Mouse (Mus musculus) forebrain, embryonic 13.5 days (tissue): ENCODE results near the gene Fam122a. TPM values are rescaled to one million over a fixed set of nuclear protein-coding genes. Genes with fewer than 3 reads are reported as not detected.

Source experiments
- ATAC-seq: fragments of 200-750 bp; cut with Nextera tagmentation; 2 replicates; pipeline ENCODE4 v1.8.0; 2017
- H3K27ac ChIP-seq: fragments of 300-500 bp; sonication (generic); 2 replicates; pipeline ENCODE4 v1.5.1; 2015; ENCODE audit warnings: inconsistent platforms, mild to moderate bottlenecking, moderate library complexity
- H3K27me3 ChIP-seq: fragments of 300-500 bp; sonication (generic); 2 replicates; pipeline ENCODE4 v1.6.1; 2015; ENCODE audit warnings: mild to moderate bottlenecking, inconsistent platforms
- H3K36me3 ChIP-seq: fragments of 300-500 bp; sonication (generic); 2 replicates; pipeline ENCODE4 v1.6.1; 2015; ENCODE audit warnings: mild to moderate bottlenecking, inconsistent platforms; ENCODE audit not compliant: poor library complexity, severe bottlenecking
- H3K4me1 ChIP-seq: fragments of 300-500 bp; sonication (generic); 2 replicates; pipeline ENCODE4 v1.6.1; 2015; ENCODE audit warnings: inconsistent platforms
- H3K4me2 ChIP-seq: fragments of 300-500 bp; sonication (generic); 2 replicates; pipeline ENCODE4 v1.6.1; 2015; ENCODE audit warnings: inconsistent platforms, mild to moderate bottlenecking, moderate library complexity
- H3K4me3 ChIP-seq: fragments of 300-500 bp; sonication (generic); 2 replicates; pipeline ENCODE4 v1.5.1; 2015; ENCODE audit warnings: mild to moderate bottlenecking, inconsistent platforms
- H3K9ac ChIP-seq: fragments of 300-500 bp; sonication (generic); 2 replicates; pipeline ENCODE4 v1.6.1; 2015; ENCODE audit warnings: mild to moderate bottlenecking, inconsistent platforms
- H3K9me3 ChIP-seq: fragments of 300-500 bp; sonication (generic); replicated peaks from 2 replicates; pipeline ENCODE4 v1.6.1; 2016; ENCODE audit warnings: inconsistent platforms
- WGBS: fragments of 180-500 bp; shearing (Covaris S2); methylation state at CpG from one replicate; pipeline ENCODE4 v1.1.7; 2015; 5-methylcytosine and 5-hydroxymethylcytosine counted together
- polyA plus RNA-seq: library from polyadenylated mRNA; unstranded; fragments of >200 nt; fragmentation: Nextera tagmentation; extraction: Ambion mirVana; gene quantifications from 2 replicates; pipeline ENCODE4 v1.2.1, GENCODE M21; 2015

Fam122a gene
- polyA plus RNA-seq, 1 experiment from 2014 or later: 50.8 TPM

DNA sequence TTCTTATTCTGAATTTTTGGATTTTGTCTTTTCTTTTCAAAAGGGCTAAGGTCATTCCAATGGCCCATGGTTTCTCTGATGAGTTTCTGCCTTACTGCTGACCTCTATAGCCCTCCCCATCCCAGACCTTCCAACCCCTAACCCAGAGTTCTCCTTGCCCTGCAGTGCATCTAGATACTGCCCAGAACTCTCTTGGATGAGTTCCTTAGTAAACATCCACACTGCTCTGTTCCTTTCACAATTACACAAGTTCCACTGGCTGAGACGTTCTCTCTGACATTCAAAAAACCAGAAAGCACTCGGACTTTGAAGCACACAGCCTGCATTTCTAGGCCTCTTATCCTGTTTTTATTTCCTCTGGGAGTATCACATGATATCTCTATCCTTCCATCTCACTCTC lies 3.8 kb upstream of the Fam122a start:
- H3K27ac ChIP-seq: no peak overlapping the region
- ATAC-seq: no peak
- no peaks in the 10 kb centered on the region for H3K9me3 ChIP-seq
- no peaks in the 10 kb centered on the region for H3K27me3 ChIP-seq
- H3K36me3 ChIP-seq: no peaks in the 10 kb centered on the region
- H3K4me1 ChIP-seq: peaks cover 15% of the 10 kb centered on the region
- no peak overlapping the region for H3K4me3 ChIP-seq
- H3K9ac ChIP-seq: no peak overlapping the region
- WGBS: 74% methylated on average over 2 of the region's 2 CpGs
- no peak overlapping the region for H3K4me2 ChIP-seq

DNA sequence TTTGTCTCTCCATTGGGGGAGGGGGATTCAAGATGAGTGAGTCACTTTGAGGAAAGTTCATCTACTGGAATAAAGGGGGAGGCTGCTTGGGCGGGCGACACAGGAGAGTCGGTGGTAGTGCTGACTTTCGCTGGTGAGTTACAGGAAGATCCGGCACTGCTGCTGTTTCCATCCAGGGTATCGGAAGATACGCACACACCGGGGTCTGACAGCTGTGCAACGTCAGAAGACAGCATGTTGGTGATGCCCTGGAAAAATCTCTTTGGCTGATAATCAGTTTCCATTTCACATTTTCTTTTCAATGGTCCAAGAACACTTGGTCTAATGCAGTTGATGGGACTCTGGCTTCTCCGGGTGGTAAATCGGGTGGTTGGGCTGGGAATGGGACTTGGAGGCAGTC lies 695 bp downstream of the Fam122a start:
- peak overlapping the region; percentile 95; the same call in 1 of the 2 replicates for H3K27ac ChIP-seq
- 2% methylated on average over 11 of the region's 11 CpGs for WGBS
- H3K36me3 ChIP-seq: no peaks in the 10 kb centered on the region
- H3K4me1 ChIP-seq: peaks cover 27% of the 10 kb centered on the region
- H3K4me2 ChIP-seq: peak overlapping the region; percentile 89
- no peak for ATAC-seq
- H3K4me3 ChIP-seq: peak overlapping the region; percentile 84
- no peaks in the 10 kb centered on the region for H3K27me3 ChIP-seq
- H3K9me3 ChIP-seq: no peaks in the 10 kb centered on the region
- peak overlapping the region; percentile 93 for H3K9ac ChIP-seq

DNA sequence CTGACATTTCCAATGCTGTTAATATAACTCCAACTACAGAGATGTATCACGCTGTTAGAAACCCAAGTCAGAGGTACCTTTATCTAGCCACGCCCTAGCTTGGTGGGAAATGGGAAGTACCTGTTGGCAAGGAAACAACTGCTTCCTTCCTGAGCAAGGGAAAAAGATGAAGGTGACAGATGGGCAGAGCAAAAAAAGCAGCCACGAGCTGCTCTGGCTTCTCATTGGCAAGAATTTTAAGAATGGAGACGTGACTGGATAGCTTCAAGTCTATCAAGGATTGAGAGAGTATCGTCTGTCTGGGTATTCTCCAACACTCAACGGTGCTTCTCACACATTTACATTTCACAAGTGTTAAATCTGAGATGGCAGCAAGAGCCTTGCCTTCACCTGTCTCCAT lies 1.9 kb downstream of the Fam122a start:
- no peaks in the 10 kb centered on the region for H3K27me3 ChIP-seq
- H3K4me3 ChIP-seq: no peak overlapping the region; the same call in 1 of the 2 replicates
- H3K36me3 ChIP-seq: no peaks in the 10 kb centered on the region
- no peak for ATAC-seq
- H3K9ac ChIP-seq: 0 out of 2 replicates have a peak overlapping the region, but pooled peaks have one; percentile 21
- H3K27ac ChIP-seq: no peak overlapping the region
- H3K9me3 ChIP-seq: no peaks in the 10 kb centered on the region
- H3K4me2 ChIP-seq: peak overlapping the region; percentile 34
- peaks cover 27% of the 10 kb centered on the region for H3K4me1 ChIP-seq
- WGBS: 84% methylated on average over 6 of the region's 6 CpGs

DNA sequence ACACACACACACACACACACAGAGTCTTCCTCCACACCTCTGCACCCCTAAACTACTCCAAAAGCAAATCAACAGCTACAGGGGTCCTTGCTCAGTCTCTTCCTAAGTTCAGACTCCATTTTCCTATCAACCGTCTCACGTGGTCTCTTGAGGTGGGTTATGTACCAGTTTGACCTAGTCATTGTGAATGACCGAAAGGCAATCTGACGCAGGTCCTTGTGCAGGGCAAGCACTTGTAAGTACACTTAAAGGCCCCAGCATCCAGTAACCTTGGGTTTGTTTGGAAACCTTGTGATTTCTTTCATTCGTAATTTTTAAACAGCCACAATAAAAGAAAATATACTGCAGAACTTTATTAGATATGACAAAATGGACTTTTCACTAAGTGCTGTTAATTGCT lies 4.6 kb downstream of the Fam122a start:
- peaks cover 17% of the 10 kb centered on the region for H3K4me1 ChIP-seq
- no peak overlapping the region for H3K27ac ChIP-seq
- no peak overlapping the region for H3K4me3 ChIP-seq
- ATAC-seq: no peak
- no peak overlapping the region for H3K4me2 ChIP-seq
- no peaks in the 10 kb centered on the region for H3K36me3 ChIP-seq
- H3K27me3 ChIP-seq: no peaks in the 10 kb centered on the region
- H3K9ac ChIP-seq: no peak overlapping the region
- WGBS: 94% methylated on average over 5 of the region's 5 CpGs
- H3K9me3 ChIP-seq: no peaks in the 10 kb centered on the region

DNA sequence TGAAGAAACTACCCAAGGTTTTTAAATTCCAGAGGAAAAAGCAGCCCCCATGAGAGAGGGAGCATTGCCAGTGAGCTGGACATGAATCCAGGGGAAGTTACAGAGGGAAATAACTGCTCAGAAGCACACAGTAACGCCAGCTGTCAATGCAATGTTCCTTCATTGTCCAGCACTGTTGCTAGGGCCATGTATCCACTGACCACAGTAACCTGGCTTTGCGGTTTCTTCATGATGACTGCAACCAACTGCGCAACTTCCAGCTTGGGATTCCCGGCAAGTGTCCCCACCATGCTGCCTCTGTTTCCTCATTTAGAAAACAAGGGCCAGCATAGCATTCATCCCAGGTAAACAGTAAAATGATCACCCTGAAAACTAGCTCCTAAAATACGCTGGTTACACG lies 5.6 kb downstream of the Fam122a start:
- 91% methylated on average over 6 of the region's 6 CpGs for WGBS
- ATAC-seq: no peak
- H3K36me3 ChIP-seq: no peaks in the 10 kb centered on the region
- no peak overlapping the region for H3K9ac ChIP-seq
- peaks cover 16% of the 10 kb centered on the region for H3K4me1 ChIP-seq
- H3K27ac ChIP-seq: no peak overlapping the region
- no peaks in the 10 kb centered on the region for H3K9me3 ChIP-seq
- no peak overlapping the region for H3K4me2 ChIP-seq
- no peak overlapping the region for H3K4me3 ChIP-seq
- H3K27me3 ChIP-seq: no peaks in the 10 kb centered on the region

DNA sequence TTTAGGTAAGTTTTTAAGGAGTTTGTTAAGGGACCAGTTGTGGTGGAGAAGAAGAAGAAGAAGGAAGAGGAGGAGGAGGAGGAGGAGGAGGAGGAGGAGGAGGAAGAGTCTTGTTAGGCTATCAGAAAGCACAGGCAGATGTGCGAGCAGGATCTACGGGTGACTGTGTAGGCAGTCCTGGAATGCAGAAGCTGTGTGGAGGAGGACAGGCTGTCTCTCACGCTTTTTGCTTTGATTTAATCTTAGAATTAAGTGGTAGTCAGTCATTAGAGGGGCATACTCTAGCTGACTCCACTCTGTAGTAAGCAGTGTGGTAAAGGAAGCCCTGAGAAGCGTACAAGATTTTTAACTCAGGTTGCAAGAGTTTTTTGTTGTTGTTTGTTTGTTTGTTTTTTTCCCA lies 7.9 kb downstream of the Fam122a start:
- Histone ChIP-seq H3K4me2 (no peak overlapping the region), H3K4me3 (no peak overlapping the region), H3K36me3 (no peaks in the 10 kb centered on the region), H3K27me3 (no peaks in the 10 kb centered on the region), H3K9ac (no peak overlapping the region), H3K27ac (no peak overlapping the region), H3K9me3 (no peaks in the 10 kb centered on the region), H3K4me1 (no peaks in the 10 kb centered on the region)
- no peak for ATAC-seq
- 72% methylated on average over 4 of the region's 4 CpGs for WGBS

DNA sequence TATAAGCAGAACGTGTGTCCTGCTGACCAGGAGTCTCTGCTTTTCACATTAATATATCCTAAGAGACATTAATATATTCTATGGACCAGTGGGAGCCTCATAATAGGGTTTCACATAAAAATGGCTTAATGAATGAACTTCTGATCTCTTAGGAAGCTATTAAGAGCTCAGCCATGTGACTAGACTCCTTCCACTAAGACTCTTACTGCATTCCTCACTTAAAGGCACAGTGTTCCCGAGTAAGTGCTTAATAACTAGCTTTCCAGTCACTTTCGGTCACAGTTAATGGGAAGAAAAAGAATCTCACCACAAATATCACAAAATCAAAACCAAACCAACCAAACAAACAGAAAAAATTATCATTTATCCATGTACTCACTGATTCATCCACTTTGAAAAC lies 8.5 kb downstream of the Fam122a start:
- no peak overlapping the region for H3K9ac ChIP-seq

DNA sequence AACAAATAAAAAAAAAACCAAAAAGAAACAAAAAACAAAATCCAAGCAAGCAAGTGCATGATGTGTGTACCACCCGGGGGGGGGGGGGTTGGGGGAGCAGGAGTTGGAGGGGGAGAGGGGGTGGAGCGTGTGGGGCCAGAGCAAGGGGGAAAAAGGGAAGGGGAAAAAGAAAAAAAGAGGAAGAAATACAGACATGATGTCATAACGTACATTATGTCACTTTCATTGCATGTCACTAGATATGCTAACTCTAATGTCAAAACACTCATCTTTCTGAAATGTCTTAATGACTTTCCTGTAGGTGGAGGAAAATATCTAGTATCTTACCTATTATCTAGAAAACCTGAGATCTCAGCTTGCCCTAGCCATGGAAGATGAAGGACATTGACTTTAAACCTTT lies 14.1 kb downstream of the Fam122a start:
- ATAC-seq: no peak
- WGBS: 92% methylated on average over 3 of the region's 3 CpGs

More for the DNA sequence above, 8.5 kb downstream of the Fam122a start:
- no peaks in the 10 kb centered on the region for H3K4me1 ChIP-seq
- H3K4me2 ChIP-seq: no peak overlapping the region
- no peaks in the 10 kb centered on the region for H3K36me3 ChIP-seq
- H3K9me3 ChIP-seq: no peaks in the 10 kb centered on the region
- H3K4me3 ChIP-seq: no peak overlapping the region
- no peak overlapping the region for H3K27ac ChIP-seq
- WGBS: 57% methylated on average over 3 of the region's 3 CpGs
- H3K27me3 ChIP-seq: no peaks in the 10 kb centered on the region
- no peak for ATAC-seq

DNA sequence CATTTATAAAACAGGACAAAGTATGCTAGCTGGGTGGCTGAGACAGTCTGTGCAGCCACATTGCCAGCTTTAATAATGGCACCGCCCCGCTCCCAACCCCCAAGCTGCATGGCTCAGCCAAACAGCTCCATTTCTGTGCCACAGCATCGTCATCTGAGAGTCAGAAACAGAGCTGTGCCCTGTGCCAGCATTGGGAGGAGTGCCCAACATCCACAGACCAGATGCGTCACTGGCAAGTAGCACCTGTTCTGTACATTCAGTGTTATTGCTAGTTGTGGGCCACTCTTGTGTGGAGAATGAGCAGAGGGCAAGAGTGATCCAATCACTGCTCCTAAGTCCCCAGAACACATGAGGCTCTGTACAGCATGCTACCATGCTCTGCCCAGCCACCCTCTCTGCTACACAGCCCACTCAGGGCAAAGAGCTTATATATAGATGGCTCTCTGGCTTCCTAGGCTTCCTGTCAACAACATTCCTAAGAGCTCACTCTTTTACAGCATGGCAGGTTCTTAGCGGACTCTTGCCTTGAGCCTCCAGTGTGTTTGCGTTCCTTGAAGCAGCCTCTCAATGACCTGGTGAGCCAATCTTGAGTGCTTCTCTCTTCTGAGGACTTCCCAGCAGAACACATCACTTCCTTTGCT lies 20.4 kb downstream of the Fam122a start:
- WGBS: 89% methylated on average over 6 of the region's 6 CpGs
- Histone ChIP-seq H3K4me2 (no peak overlapping the region), H3K4me3 (no peak overlapping the region), H3K9me3 (no peaks in the 10 kb centered on the region), H3K9ac (no peak overlapping the region), H3K36me3 (no peaks in the 10 kb centered on the region), H3K27me3 (no peaks in the 10 kb centered on the region), H3K27ac (peak overlapping the region; percentile 6; the same call in 1 of the 2 replicates), H3K4me1 (peaks cover 26% of the 10 kb centered on the region)
- no peak for ATAC-seq

More for the DNA sequence above, 14.1 kb downstream of the Fam122a start:
- H3K4me1 ChIP-seq: no peaks in the 10 kb centered on the region
- H3K9me3 ChIP-seq: no peaks in the 10 kb centered on the region
- H3K4me2 ChIP-seq: no peak overlapping the region
- no peaks in the 10 kb centered on the region for H3K27me3 ChIP-seq
- H3K27ac ChIP-seq: no peak overlapping the region
- no peaks in the 10 kb centered on the region for H3K36me3 ChIP-seq
- H3K9ac ChIP-seq: no peak overlapping the region
- no peak overlapping the region for H3K4me3 ChIP-seq

DNA sequence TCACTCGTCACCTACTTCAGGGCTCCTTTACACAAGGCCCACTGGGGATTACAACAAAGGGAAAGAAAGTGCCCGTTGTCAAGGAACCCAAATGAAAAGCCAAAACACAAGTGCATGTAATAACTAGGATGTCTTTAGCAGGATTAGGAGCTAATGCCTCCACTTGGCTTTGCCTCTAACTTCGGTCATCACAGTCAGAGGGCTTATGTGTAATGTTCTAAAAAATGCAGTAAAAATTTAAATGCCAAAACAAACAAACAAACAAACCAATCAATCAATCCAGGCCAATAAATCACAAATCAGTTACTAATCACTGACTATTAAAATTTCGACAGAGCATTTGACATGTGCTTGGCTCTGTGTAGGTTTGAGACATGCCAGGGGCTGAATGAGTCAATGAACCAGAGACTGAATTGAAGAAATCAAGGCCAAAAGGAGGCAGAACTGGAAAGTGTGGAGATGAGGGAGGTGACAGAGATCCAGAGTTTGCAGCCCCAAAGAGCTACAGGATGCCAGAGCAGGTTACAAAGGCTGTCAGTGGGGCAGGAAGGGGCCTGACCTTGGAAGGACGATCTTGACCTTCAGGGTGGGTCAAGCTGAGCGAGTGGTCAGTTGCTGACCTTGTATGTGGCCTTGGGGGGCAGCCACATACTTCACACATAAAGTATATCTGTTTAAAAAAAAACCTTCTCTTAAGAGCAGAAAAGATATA lies 21.8 kb downstream of the Fam122a start:
- no peaks in the 10 kb centered on the region for H3K36me3 ChIP-seq
- H3K27ac ChIP-seq: no peak overlapping the region
- H3K9me3 ChIP-seq: no peaks in the 10 kb centered on the region
- H3K4me2 ChIP-seq: no peak overlapping the region
- H3K9ac ChIP-seq: no peak overlapping the region
- H3K27me3 ChIP-seq: no peaks in the 10 kb centered on the region
- 77% methylated on average over 6 of the region's 6 CpGs for WGBS
- no peak overlapping the region for H3K4me3 ChIP-seq
- no peak for ATAC-seq
- H3K4me1 ChIP-seq: peaks cover 27% of the 10 kb centered on the region

DNA sequence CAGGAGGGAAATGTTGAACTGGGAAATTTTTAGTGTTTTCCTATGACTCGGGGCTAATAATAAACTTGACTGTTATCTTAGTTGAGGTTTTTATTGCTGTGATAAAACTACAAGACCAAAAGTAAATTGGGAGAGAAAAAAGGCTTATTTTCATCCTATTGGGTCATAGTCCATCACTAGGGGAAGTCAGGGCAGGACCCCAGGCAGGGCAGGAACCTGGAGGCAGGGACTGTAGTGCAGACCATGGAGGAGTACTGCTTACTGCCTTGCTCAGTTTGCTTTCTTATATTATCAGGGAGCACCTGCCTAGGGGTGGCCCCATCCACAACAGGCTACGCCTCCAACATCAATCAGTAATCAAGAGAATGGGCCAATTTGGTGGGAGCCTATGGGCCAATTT lies 22.7 kb downstream of the Fam122a start:
- ATAC-seq: no peak
- Histone ChIP-seq H3K27me3 (no peaks in the 10 kb centered on the region), H3K4me1 (peaks cover 27% of the 10 kb centered on the region), H3K4me3 (no peak overlapping the region), H3K9ac (no peak overlapping the region), H3K27ac (no peak overlapping the region), H3K9me3 (no peaks in the 10 kb centered on the region), H3K36me3 (no peaks in the 10 kb centered on the region), H3K4me2 (no peak overlapping the region)
- WGBS: 90% methylated on average over 2 of the region's 2 CpGs

DNA sequence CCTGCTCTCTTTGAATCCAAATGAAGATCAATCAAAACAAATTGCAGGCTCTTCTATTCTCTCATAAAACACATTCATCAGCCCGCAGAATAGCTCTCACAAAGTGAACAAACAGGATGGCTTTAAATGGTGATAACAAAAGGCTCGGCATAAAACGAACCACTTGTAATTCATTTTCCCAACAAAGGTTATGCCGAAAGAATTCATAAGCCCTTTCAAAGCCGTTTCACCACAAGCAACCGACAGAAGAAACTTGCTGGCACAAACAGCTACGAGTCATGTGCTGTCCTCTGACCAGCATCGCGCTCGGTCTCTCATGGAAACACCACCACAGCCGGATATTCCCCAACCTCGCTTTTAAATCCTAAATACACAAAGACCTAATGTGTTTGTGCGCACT lies 23.8 kb downstream of the Fam122a start:
- peak; percentile 60 for ATAC-seq
- H3K4me2 ChIP-seq: peak overlapping the region; percentile 47
- no peaks in the 10 kb centered on the region for H3K27me3 ChIP-seq
- H3K4me3 ChIP-seq: peak overlapping the region; percentile 17; the same call in 1 of the 2 replicates
- H3K4me1 ChIP-seq: peaks cover 27% of the 10 kb centered on the region
- H3K36me3 ChIP-seq: no peaks in the 10 kb centered on the region
- no peaks in the 10 kb centered on the region for H3K9me3 ChIP-seq
- H3K9ac ChIP-seq: no peak overlapping the region
- H3K27ac ChIP-seq: peak overlapping the region; percentile 74
- WGBS: 4% methylated on average over 13 of the region's 13 CpGs
